In genomic region chr15:8781159-8782130, GRCm38 (mm10) we compare ENCODE assay signal across 8 mouse cellular contexts.
A peak's percentile ranks its signal among the peaks of the same experiment; 100 is the strongest.
DNase-seq lines count a peak whose midpoint lies in the region; ATAC-seq and TF ChIP-seq lines count a peak whose summit lies in the region.

No protein-coding gene starts in this region.

- TF ChIP-seq CTCF in layer of hippocampus, adult 2 months (conservative IDR thresholded peaks at IDR 0.05): no peak

- no peaks in the 10 kb centered on the region for H3K4me1 ChIP-seq in embryonic facial prominence, embryonic 10.5 days
- 0 out of 2 replicates have a peak, but pooled peaks cover 3% of the 10 kb centered on the region for H3K4me1 ChIP-seq in midbrain, embryonic 15.5 days
- no peaks in the 10 kb centered on the region for H3K4me1 ChIP-seq in heart, embryonic 10.5 days

- peak; percentile 44 for DNase-seq in adrenal gland, postnatal 14 days
- DNase-seq in embryonic facial prominence, embryonic 10.5 days (ENCODE audit: low spot score): no peak
- DNase-seq in layer of hippocampus, adult 2 months (ENCODE audit: low spot score in 2 of 2): peak; percentile 19 to 43
- no peak for DNase-seq in heart, embryonic 10.5 days (ENCODE audit: low spot score)
- DNase-seq in heart, adult 8-10 months (ENCODE audit: low spot score): no peak

- no peak overlapping the region for H3K9ac ChIP-seq in midbrain, embryonic 15.5 days

- no peak overlapping the region for H3K4me2 ChIP-seq in midbrain, embryonic 15.5 days

- H3K36me3 ChIP-seq in embryonic facial prominence, embryonic 10.5 days (replicated peaks): no peaks in the 10 kb centered on the region
- no peaks in the 10 kb centered on the region for H3K36me3 ChIP-seq in midbrain, embryonic 15.5 days (replicated peaks)
- H3K36me3 ChIP-seq in heart, embryonic 10.5 days: no peaks in the 10 kb centered on the region

- H3K27ac ChIP-seq in embryonic facial prominence, embryonic 10.5 days (replicated peaks): peak overlapping the region; percentile 54; the same call in 1 of the 2 replicates
- H3K27ac ChIP-seq in layer of hippocampus, adult 2 months: peak overlapping the region; percentile 82
- H3K27ac ChIP-seq in midbrain, embryonic 15.5 days: peak overlapping the region; percentile 72
- no peak overlapping the region for H3K27ac ChIP-seq in heart, embryonic 10.5 days

- ATAC-seq in midbrain, embryonic 15.5 days (replicated peaks): peak; percentile 83
- no peak for ATAC-seq in inflammation-experienced regulatory T-cells, adult 6 months
- no peak for ATAC-seq in granulocyte monocyte progenitor cell, adult 5-6 weeks (replicated peaks; ENCODE audit: poor library complexity, severe bottlenecking)

- H3K9me3 ChIP-seq in embryonic facial prominence, embryonic 10.5 days: no peaks in the 10 kb centered on the region
- H3K9me3 ChIP-seq in midbrain, embryonic 15.5 days: no peaks in the 10 kb centered on the region
- H3K9me3 ChIP-seq in heart, embryonic 10.5 days: no peaks in the 10 kb centered on the region

- WGBS in embryonic facial prominence, embryonic 10.5 days: 87% methylated on average over 28 of the region's 28 CpGs
- 46% methylated on average over 28 of the region's 28 CpGs for WGBS in midbrain, embryonic 15.5 days
- 88% methylated on average over 28 of the region's 28 CpGs for WGBS in heart, embryonic 10.5 days

- no peaks in the 10 kb centered on the region for H3K27me3 ChIP-seq in embryonic facial prominence, embryonic 10.5 days (replicated peaks; ENCODE audit: low read depth, poor library complexity, severe bottlenecking)
- H3K27me3 ChIP-seq in midbrain, embryonic 15.5 days (replicated peaks): no peaks in the 10 kb centered on the region
- no peaks in the 10 kb centered on the region for H3K27me3 ChIP-seq in heart, embryonic 10.5 days (ENCODE audit: insufficient read depth, poor library complexity, severe bottlenecking)

- no peak overlapping the region for H3K4me3 ChIP-seq in embryonic facial prominence, embryonic 10.5 days
- no peak overlapping the region for H3K4me3 ChIP-seq in layer of hippocampus, adult 2 months
- no peak overlapping the region for H3K4me3 ChIP-seq in midbrain, embryonic 15.5 days
- no peak overlapping the region for H3K4me3 ChIP-seq in heart, embryonic 10.5 days

Comparison
In these comparisons a context has a peak if more than half of its experiments do, and no peak if none do; other contexts are left out.
1. DNase-seq: peak in adrenal gland, postnatal 14 days (single experiment) and layer of hippocampus, adult 2 months (2 of 2); none in embryonic facial prominence, embryonic 10.5 days (single experiment), heart, embryonic 10.5 days (single experiment) and heart, adult 8-10 months (single experiment).